Mouse (Mus musculus) right cerebral cortex, postnatal 4 days (tissue): ENCODE measurements at regions not wholly inside any gene's neighbourhood (a gene's known extent, or its start where the extent isn't known, plus 50 kb on each side); places are given as distances from the start of the nearest gene placed in this dataset.

Source experiments
- DNase-seq: peaks from one replicate; pipeline ENCODE4 v3.0.0-alpha.2; 2022

DNA sequence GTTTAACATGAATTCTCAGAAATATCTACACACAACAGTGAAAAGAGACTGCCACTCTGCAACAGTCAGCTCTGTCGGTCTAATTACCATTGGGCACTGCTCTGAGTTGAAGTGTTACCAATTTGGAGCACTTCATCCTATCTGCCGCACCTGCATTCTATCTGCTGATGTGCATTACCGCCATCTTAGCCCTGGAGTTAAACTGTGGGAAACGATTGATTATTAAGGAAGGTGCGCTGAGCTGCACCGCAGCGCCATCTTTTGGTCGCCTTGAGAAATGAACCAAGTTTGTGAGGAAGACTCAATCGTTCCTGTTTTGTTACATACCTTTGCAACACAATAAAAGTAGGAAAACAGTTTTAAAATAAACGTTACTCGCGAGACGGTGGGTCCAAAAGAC, 110.5 kb downstream of the Rergl start:
- peak; percentile 73 for DNase-seq

DNA sequence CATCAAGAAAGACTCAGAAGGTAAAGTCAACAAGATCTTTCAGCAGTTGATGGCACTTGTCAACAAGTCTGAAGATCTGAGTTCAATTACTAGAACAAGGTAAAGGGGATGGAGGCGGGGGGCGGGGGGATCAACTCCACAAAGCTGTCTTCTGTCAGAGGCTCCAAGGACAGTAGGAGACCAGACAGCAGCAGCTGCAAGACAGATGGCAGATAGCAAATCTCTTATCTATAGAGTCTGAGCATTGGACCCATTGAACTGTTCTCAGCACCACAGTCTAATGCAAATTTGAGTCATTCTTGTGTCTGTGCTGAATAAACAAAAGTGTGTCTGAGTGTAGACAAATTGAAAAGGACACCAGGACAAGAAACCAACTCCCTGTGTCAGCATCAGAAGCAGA, 150.8 kb downstream of the Rergl start:
- DNase-seq: no peak

DNA sequence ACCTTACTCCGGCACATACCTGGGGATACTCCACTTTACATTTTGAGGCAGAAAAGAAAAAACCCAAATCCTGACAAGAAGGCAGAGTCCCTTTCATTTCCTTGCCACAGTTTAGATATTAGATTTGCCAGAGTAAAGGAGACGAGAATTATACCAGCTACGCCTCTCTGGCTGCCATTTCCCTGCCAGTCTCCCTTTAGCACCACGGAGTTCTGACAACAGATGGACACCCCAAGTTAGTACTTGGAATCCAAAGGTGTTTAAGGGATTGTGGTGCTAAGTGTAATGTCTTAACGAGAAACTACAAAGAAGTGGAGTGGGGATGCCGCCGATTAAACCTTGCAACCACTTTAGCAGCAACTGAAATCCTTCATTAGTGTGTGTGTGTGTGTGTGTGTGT, 176.6 kb downstream of the Rergl start:
- DNase-seq: no peak

DNA sequence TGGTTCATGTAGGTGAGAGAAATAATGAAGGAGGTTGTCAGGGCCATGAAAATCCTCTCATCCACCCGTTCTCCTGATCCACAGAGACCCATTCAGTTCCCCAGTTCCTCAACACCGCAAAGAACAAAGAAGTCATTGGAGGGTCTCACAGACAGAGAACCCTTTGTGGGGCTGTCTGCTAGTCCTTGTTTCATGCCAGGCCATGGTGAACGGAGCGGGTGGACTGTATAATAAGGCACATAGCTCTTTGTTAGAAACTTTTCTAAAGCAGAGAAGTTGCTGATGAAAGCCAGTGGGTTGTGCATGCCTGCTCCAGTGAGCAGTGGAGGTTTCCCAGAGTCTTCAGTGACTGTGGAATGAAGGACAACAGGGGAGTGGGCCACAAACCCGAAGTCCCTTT, 194.1 kb downstream of the Rergl start:
- DNase-seq: no peak

DNA sequence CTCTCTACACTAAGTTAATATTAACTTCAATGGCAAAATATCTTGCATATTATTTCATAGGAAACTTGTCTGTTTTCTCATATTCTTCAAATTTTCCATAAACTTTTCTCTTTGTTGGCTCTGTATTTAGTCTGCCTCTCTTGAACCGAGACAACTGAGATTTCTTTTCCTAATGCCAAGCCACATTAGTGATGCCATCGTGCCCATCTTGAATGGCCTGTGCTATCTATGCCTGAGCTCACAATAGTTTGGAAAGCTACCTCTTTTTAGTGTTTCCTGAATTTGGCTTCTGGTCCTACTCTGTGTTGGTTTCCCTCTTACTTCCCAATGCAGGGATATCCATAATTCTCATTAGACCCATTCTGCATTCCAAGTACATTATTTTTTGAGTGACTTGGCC, 197.5 kb downstream of the Rergl start:
- no peak for DNase-seq

DNA sequence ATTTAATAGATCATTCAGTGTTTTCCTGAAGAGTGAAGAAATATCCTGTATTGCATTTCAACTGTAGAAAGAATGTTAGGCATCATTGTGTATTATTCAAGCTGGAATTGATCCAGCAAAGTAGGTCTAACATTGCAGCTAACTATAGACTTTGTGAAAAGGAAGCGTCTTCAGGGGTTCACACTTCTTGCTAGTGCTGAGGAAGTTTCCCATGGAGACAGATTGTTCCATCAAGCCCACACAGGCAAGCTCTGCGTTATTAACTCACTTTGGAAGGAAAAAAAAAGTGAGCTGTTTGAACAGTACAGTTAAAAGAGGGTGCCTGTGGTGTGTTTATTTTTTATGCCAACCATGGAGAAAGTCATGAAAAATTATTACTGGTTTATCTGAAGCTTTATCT, 206.1 kb downstream of the Rergl start:
- DNase-seq: no peak

DNA sequence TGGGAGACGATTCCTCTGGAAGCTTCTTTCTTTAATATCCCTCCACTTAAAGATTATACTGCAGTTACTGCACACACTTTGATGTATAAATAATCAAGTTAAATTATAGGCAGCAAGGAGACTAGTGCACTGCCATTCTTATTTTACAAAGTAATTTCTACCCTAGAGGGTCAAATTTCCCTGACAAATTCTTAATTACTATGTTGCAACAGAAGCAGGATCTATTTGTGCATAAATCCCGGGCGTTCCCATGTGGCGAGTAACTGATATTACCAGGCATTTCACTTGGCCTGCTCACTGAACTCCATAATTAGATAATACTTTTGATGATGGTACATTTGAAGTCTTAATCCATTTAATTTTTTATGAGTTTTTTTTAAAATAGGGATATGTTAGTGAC, 222.7 kb downstream of the Rergl start:
- no peak for DNase-seq

DNA sequence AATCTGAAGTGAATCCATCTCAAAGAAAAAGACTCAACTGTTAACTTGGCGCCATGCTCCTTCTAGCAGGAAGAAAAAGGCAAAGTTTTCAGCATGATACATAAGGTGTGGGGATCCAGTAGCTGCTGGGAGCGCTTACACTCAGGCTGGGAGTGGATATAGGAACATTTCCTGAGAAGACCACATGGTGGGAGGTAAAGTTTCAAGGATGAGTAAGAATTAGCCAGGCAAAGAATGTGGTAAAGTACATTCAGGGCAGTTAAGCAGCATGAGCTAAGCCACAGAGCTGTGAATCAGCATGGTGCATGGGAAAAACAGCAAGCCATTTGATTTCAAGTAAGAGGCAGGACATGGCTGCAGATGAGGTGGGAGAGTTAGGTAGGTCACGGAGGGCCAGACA, 226.3 kb downstream of the Rergl start:
- DNase-seq: no peak

DNA sequence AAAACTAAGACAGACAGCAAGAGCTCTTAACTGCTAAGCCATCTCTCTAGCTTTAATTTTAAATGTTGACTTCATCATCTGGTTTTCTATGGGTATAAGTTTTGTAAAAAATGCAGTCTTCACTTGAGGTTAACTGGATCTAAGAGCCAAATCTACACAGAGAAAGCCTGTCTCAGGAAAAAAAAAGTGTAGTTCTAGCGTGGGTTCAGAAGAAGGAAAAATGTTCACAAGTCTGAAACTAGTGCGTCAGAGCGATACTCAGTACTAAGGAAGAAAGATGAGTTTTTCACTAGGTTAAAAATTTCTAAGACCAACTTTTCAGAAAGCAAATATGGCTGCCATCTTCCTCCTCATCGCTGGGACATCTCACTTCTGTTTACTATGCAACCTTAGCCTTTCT, 248.1 kb downstream of the Rergl start:
- no peak for DNase-seq

DNA sequence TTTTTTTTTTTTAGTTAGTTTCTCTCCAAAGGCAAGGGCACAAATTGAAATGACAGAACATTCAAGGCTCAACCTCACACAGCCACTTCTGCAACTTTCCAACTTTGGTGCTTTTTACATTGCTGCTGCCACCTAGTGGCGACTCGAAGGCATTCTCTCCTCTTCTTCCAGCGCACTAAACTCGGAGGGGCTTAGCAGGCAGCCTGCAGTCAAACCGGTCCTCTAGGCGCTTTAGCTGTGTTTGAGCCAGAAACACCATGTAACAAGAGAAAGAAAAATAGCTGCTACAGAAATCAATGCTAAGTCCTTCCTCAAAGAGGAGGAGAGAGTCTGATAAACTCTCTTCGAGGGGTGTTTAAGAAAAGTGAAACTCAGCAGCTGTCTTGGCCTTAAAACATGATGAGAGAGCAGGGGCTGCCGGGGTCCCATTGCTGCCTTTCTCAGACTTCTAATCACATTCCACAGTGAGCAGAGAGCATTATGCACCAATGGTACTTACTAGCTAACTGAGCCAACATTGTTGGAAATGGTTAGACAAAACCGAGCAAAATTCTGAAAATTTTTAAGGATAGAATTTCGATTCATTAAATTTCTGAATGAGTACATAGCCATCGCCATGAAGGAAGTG, 252.7 kb downstream of the Rergl start:
- DNase-seq: peak; percentile 82

DNA sequence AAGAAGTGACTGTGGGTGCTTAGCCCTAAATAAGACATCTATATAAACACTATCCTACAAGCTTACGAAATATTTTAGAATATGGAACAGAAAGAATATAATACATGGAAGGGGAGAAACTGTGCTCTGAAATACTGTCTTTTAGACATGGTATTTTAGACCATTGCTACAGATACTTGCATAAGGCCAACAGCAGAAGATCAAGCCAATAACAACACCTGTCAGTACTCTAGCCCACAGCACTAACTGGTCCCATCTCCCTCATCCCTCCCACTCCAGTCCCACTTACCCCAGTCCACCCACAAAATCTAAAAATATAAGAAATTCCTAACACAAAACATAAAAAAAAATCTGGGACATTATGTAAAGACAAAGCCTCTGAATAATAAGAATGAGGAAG, 275.6 kb downstream of the Rergl start:
- DNase-seq: no peak

DNA sequence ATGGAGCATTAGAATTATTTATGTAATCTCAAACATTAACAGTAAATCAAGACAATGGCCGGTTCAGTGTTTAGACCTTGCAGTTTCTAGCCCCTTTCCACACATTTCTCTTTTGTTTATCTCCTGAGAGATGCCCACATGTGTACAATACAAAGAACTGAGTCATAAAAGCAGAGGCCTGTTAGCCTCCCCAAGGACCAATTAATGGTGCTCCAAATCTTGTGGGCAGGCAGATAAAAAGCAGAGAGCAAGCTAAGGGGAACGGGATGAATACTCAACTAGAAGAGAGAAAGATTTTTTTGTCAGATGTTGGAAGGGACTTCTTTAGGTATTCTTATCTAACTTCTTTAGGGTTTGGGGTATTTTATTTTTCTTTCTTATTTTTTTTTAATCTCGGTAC, 287.3 kb downstream of the Rergl start:
- no peak for DNase-seq

DNA sequence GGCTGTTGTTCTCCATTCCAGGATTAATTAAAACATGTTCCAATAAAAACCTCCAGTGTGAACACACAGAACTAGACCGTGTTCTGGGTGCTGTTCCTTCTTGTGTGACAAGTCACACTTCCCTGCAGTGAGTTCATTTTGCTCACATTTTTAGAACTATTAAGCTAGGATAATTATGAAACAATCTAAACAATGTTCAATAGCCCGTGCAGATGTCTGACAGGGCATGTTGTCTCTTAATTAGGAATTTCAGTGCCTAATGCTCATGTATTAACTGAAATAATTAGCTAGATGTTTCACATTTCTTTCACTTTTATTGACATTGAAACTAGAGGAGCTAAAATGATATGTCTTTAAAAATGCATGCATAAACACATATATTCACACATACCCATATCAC, 291.5 kb downstream of the Rergl start:
- DNase-seq: no peak

DNA sequence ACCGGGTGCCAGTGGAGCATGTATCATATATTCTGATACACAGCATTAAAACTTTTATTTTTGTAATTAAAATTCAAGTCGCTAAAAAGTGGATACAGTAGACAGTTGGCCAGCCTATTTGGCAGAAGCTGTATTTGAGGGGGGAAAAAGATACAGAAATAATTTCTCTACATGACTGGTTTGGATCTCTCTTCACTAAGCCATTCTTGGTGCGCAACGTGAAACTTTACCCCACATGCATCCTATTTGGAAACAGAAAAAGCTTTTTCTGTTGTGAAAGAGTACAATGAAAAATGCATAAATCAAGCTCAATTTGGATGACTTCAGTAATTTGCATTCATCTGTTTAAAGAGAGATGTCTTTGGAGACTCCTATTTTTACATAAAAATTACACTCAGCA, 303.2 kb downstream of the Rergl start:
- DNase-seq: no peak

DNA sequence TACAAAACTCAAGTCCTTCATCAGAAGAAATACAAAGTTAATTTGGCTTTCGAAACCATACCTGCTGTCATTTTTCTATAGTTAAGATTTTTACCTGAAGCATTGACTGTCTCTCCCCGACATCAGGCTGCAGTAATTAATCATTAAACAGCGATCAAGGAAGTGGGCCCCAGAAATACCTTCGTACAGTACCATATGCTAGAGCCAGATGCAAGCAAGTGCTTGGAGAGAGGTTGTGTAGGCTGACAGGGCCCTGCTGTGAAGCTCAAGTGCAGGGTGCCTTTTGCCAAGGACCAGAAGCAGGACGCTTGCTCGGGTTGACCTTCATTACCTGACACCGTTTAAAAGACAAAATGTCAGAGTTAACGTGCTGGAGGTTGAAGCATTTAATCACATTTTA, 315.3 kb downstream of the Rergl start:
- no peak for DNase-seq

DNA sequence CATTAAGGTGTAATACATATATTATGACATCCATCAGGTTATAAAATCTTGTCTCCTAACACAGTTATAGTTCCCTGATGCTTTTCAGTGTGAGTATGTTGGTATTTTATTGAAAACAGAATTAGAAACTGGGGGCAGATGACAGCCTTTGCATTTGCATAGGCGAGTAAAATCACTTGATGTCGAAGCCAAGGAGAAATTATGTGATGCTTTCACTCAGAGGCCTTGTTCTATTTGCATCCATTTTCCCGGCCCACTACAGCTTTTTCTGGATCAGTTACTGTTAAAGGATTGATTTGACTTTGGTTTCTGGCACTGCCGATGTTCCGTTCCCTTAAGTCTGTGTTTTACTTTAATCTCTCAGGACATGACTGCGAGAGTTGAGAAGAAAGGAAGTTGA, 341.4 kb downstream of the Rergl start:
- DNase-seq: no peak

DNA sequence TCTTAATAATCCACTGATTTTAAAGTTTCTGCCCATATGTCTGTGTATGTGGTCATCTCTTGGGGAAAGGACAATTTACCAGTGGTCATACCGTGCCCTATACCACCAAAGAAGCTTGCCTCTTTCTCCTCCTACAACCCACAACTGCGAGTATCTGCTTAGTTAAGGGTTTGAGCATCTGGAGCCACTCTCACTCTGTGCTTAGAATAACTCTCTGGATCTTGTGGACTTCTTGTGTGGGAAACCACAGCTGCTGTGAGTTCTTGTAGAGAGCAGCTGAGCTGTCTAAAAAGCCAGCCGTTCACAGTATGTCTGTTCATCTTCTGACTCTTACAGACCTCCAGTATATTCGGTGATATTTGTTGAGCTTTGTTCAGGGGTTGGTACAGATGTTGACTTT, 342.0 kb downstream of the Rergl start:
- no peak for DNase-seq

DNA sequence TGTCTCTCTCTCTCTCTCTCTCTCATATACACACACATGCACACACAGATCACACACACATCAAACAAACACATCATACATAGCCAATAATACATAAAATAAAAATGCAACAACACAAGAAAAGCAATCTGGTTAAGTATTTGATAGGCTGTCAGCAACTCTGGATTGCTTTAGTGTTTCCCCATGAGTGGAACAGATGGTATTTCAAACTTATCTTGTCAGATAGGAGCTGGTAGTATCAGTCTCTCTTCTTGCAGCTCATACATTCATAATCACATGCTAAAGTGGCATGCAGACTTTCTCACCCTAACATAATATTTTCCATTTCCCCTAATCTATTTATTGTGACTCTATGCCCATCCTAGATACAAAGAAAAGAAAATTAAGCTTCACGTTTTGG, 347.0 kb downstream of the Rergl start:
- no peak for DNase-seq

DNA sequence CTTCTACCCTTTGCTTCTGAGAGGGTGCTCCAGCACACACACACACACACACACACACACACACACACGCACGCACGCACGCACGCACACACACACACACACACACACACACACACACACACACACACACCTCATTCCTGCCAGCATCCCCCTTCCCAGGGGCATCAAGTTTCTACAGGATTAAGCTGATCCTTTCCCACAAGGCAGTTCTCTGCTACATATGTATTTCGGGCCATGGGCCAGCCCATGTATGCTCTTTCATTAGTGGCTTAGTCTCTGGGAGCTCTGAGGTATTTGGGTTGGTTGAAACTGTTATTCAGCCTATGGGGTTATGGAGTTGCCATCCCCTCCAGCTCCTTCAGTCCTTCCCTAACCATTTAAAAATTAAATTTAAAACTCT, 366.1 kb downstream of the Rergl start:
- no peak for DNase-seq

DNA sequence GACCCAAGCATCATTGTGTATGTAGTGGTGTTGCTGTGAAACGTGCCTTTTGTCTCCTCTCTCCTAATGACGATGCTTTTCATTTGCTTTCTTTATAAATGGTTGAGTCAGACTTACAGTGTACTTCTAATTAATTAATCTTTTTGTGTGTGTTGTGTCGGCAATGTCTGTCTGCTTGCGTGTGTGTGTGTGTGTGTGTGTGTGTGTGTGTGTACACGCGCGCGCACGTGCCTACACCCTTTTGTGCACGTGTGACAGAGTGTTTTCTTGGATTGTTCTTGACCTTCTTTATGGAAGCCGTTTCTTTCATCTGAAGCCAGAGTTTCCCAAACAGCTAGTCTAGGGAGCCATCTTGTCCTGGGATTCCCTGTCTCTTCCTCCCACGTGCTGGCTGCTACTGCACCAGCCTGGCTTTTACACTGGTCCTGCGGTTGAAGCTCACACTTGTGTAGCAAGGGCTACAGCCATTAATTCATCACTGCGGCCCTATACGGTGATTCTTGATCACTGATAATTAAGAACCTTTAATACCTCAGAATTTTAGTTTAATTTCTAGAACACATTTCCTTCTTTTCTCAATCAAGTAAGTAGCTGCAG, 369.6 kb downstream of the Rergl start:
- DNase-seq: peak; percentile 5

DNA sequence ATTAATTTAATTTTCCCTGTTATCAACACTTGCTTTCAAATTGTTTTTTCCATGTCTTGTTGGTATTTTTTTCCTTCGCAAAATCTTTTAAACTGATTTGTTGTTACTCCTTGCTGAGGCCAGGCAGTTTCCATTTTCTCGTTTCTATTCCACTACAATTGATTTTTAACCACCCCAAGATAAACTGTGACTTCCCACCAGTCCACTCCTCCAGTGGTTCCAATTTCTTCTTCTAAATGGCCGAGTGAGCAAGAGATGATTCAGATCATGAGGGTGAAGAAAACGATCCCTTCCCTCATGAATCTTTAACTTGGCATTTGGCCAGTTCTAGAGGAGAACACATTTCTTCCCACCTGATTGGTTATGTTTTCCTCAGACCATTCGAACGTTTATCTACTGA, 393.5 kb downstream of the Rergl start:
- no peak for DNase-seq

DNA sequence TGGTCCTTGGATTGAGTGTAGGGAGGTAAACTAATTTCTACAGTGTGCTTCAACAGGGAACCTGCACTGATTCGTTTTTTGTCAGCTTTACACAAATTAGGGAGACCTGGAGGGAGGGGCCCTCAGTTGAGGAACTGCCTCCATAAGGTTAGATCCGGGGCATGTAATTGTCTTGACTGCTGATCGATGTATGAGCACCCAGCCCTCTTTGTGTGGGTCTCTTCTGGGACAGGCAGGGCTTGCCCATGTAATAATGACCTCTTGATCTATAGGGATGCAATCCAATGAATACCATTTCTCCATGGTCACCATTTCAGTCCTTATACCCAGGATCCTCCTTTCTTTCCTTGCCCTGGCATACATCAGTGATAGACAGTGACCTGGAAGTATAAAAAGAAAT, 398.4 kb downstream of the Rergl start:
- DNase-seq: no peak

DNA sequence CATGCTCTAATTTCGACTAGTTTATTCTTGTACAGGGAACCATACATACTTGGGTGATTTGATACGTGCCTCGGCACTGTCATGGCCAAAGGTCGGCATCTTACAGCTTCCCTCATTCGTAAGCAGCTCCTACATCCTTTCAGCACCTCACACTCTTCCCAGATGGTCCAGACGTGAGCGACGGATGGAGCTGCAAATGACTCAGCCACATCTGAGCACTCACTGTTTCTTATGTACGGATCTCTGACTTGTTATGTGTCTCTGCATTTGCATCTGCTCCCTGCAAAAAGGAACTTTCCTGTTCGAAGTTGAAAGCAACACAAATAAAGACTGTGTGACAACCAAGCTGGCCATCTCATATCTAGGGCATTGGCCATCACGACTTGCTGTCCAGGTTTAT, 402.5 kb downstream of the Rergl start:
- no peak for DNase-seq

DNA sequence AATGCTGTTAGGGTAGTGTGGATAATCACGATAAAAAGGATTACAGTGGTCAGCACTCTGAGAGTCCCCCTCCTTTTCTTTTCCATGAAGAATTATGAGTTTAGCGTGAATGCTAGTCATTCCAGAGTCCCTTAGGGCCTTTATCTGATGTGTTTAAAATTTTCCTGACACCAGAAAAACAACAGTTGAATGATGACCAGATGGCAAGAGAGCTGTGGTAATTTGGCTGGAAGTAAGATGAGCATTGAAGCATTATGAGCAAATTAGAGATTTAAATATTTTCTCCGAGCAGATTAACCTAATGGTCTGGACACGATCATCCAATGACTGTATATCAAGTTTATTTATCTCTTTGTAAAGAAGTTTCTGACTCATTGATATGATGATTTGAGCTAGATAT, 417.1 kb upstream of the Igbp1b start:
- DNase-seq: no peak

DNA sequence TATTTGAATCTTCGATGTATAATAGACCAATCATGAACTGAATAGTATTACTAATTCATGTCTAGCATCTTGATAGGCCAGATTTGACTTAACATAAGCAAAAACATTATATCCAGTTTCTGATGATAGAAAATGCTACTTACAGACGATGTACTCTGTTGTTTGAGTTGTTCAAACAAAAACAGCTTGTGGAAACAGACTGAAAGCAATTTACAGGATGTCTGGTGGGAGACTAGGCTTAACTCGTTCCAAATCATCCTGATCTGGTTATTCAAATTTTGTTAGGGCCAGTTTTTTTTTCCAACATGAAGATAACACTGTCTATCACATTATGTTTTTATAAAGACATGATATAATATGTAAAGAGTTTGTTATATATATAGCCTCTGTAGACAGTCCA, 369.4 kb upstream of the Igbp1b start:
- DNase-seq: no peak

DNA sequence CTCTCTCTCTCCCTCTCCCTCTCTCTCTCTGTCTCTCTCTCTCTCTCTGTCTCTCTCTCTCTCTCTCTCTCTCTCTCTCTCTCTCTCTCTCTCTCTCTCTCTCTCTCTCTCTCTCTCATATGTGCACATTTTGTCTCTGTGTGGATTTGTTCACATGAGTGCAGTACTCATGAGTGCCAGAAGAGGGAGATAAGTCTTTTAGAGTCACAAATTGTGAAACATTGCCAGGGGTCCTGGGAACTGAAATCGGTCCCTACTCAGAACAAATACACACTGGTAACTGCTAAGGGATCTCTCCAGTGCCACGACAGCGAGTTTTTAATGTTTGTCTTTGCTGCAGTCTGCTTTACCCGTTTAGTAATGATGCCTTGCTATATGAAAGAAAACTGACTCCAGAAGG, 356.2 kb upstream of the Igbp1b start:
- DNase-seq: no peak
